Mouse (Mus musculus) midbrain, embryonic 14.5 days (tissue): Measurements from ENCODE around the gene Cyp2d34. TPM values are rescaled to one million over a fixed set of nuclear protein-coding genes. Genes with fewer than 3 reads are reported as not detected.

ENCODE experiments used
- ATAC-seq: fragments of 200-750 bp; cut with Nextera tagmentation; 2 replicates; pipeline ENCODE4 v1.8.0; 2017; ENCODE audit warnings: moderate number of reproducible peaks, moderate library complexity; ENCODE audit not compliant: low FRiP score, low TSS enrichment
- DNase-seq: peaks from one replicate; pipeline ENCODE4 v3.0.0-alpha.2; 2015
- H3K27ac ChIP-seq: fragments of 300-500 bp; sonication (generic); replicated peaks from 2 replicates; pipeline ENCODE4 v1.5.1; 2014; ENCODE audit warnings: mild to moderate bottlenecking, low read depth, low read length, moderate library complexity
- H3K27me3 ChIP-seq: fragments of 300-500 bp; sonication (generic); 2 replicates; pipeline ENCODE4 v1.6.1; 2014; ENCODE audit warnings: low read length, control low read depth, mixed read lengths; ENCODE audit not compliant: control insufficient read depth, insufficient read depth
- H3K36me3 ChIP-seq: fragments of 300-500 bp; sonication (generic); 2 replicates; pipeline ENCODE4 v1.6.1; 2014; ENCODE audit warnings: low read length, control low read depth; ENCODE audit not compliant: control insufficient read depth, insufficient read depth
- H3K4me1 ChIP-seq: fragments of 300-500 bp; sonication (generic); 2 replicates; pipeline ENCODE4 v1.6.1; 2014; ENCODE audit warnings: mild to moderate bottlenecking, antibody characterized with exemption, low read length, control low read depth; ENCODE audit not compliant: control insufficient read depth, insufficient read depth
- H3K4me2 ChIP-seq: fragments of 300-500 bp; sonication (generic); 2 replicates; pipeline ENCODE4 v1.6.1; 2014; ENCODE audit warnings: mild to moderate bottlenecking, low read length, moderate library complexity
- H3K4me3 ChIP-seq: fragments of 300-500 bp; sonication (generic); replicated peaks from 2 replicates; pipeline ENCODE4 v1.5.1; 2014; ENCODE audit warnings: low read depth, low read length
- H3K9ac ChIP-seq: fragments of 300-500 bp; sonication (generic); replicated peaks from 2 replicates; pipeline ENCODE4 v1.6.1; 2014; ENCODE audit warnings: mild to moderate bottlenecking, low read length, moderate library complexity
- H3K9me3 ChIP-seq: fragments of 300-500 bp; sonication (generic); 2 replicates; pipeline ENCODE4 v1.6.1; 2016; ENCODE audit warnings: low read length, control low read depth, mixed read lengths; ENCODE audit not compliant: control insufficient read depth
- WGBS: fragments of 180-500 bp; shearing (Covaris S2); extraction: QIAGEN DNeasy Blood & Tissue Kit; methylation state at CpG from one replicate; pipeline ENCODE4 v1.1.7; 2014; 5-methylcytosine and 5-hydroxymethylcytosine counted together
- polyA plus RNA-seq: library from polyadenylated mRNA; unstranded; fragments of >200 nt; fragmentation: Nextera tagmentation; extraction: Ambion mirVana; gene quantifications from 2 replicates; pipeline ENCODE4 v1.2.1, GENCODE M21; 2014

Gene Cyp2d34
- not detected in 2 replicates for polyA plus RNA-seq

GRCm38 (mm10) chr15:82620531-82621202, at the start of gene Cyp2d34:
Gene Cyp2d34 (minus strand): TSS chr15:82620946.
- H3K36me3 ChIP-seq, result no peaks in the 10 kb centered on the region
- H3K4me3 ChIP-seq, result no peak within 1 kb of the TSS
- 86% methylated on average over 7 of the region's 7 CpGs for WGBS
- no peak within 1 kb of the TSS for H3K4me2 ChIP-seq
- DNase-seq, result no peak
- ATAC-seq, result no peak
- no peaks in the 10 kb centered on the region for H3K4me1 ChIP-seq
- no peak within 1 kb of the TSS for H3K9ac ChIP-seq
- H3K9me3 ChIP-seq, result no peaks in the 10 kb centered on the region
- no peaks in the 10 kb centered on the region for H3K27me3 ChIP-seq
- no peak within 1 kb of the TSS for H3K27ac ChIP-seq

DNA sequence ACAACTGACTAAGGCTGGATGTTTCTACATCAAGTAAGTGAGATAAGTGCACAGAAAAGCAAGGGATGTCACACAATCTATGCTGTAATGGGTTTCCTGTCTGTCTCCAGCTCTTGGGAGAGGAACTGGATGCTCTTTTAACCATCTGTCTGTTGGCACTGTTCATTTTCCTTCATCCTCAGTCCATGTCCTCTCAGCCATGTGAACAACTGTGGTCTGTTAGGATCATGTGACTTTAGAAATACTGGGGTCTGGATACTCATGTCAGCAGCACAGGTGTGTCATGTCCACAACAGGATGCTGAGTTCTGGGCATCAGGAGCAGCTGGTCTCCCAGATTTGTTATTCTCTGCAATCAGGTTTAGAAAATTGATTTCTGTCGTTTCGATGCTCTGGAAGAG, 35.6 kb upstream of the Cyp2d34 start:
- H3K4me1 ChIP-seq, result no peaks in the 10 kb centered on the region
- H3K9ac ChIP-seq, result no peak overlapping the region
- no peaks in the 10 kb centered on the region for H3K36me3 ChIP-seq
- no peak overlapping the region for H3K4me2 ChIP-seq
- H3K27me3 ChIP-seq, result no peaks in the 10 kb centered on the region
- DNase-seq, result no peak
- H3K4me3 ChIP-seq, result no peak overlapping the region
- no peak overlapping the region for H3K27ac ChIP-seq
- H3K9me3 ChIP-seq, result no peaks in the 10 kb centered on the region
- 88% methylated on average over 2 of the region's 2 CpGs for WGBS
- ATAC-seq, result no peak

DNA sequence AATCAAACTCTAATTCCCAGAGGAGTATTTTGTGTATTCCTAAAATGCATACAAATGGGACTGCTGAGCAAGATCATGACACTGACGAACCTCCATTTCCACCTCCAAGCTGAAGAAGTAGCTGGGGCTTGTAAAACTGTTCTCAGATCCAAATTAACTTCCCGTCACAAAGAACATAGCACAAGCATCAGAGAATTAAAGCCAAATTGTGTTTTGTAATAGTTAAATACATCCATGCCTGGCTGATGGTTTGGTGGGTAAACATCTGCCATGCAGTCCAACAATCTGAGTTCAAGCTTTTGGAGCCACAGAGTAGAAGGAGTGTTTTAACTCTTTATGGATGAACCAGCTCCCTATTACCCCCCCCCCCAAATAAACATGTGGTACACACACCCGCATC, 23.6 kb upstream of the Cyp2d34 start:
- 86% methylated on average over 3 of the region's 3 CpGs for WGBS
- no peak overlapping the region for H3K9ac ChIP-seq
- H3K9me3 ChIP-seq, result no peaks in the 10 kb centered on the region
- no peaks in the 10 kb centered on the region for H3K36me3 ChIP-seq
- no peaks in the 10 kb centered on the region for H3K4me1 ChIP-seq
- H3K27me3 ChIP-seq, result no peaks in the 10 kb centered on the region
- no peak overlapping the region for H3K4me2 ChIP-seq
- no peak for DNase-seq
- no peak overlapping the region for H3K27ac ChIP-seq
- no peak overlapping the region for H3K4me3 ChIP-seq
- ATAC-seq, result no peak

GRCm38 (mm10) chr15:82643771-82644170, 23.0 kb upstream of the Cyp2d34 start:
- H3K9ac ChIP-seq, result no peak overlapping the region

DNA sequence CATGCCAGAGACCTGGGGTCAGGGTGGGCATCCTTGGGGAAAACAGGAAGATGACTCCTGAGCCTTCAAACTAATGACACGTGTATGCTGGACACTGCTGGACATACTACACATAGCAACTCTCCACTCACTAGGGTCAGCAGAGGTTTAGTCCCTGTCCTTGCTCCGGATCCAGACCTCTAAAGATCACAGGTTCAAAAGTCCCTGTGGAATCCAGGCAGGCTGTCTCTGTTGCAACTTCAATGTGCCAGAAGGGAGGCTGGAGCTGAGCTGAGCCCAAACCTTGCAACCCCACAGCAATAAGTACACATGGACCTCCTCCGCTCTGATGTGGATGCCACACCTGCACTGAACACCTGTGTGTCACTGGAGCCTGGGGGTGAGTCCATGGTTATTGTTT, 22.0 kb upstream of the Cyp2d34 start:
- WGBS, result 90% methylated on average over 3 of the region's 3 CpGs
- Histone ChIP-seq H3K9me3 (no peaks in the 10 kb centered on the region), H3K4me1 (no peaks in the 10 kb centered on the region), H3K4me2 (no peak overlapping the region), H3K27me3 (no peaks in the 10 kb centered on the region), H3K9ac (no peak overlapping the region), H3K36me3 (no peaks in the 10 kb centered on the region), H3K27ac (no peak overlapping the region), H3K4me3 (no peak overlapping the region)
- DNase-seq (no peak), ATAC-seq (no peak)

More at GRCm38 (mm10) chr15:82643771-82644170, 23.0 kb upstream of the Cyp2d34 start:
- no peak overlapping the region for H3K4me2 ChIP-seq
- no peak overlapping the region for H3K27ac ChIP-seq
- no peaks in the 10 kb centered on the region for H3K9me3 ChIP-seq
- no peak for DNase-seq
- ATAC-seq, result no peak
- no peak overlapping the region for H3K4me3 ChIP-seq
- H3K4me1 ChIP-seq, result no peaks in the 10 kb centered on the region
- WGBS, result 95% methylated on average over 5 of the region's 5 CpGs
- H3K27me3 ChIP-seq, result no peaks in the 10 kb centered on the region
- H3K36me3 ChIP-seq, result no peaks in the 10 kb centered on the region

DNA sequence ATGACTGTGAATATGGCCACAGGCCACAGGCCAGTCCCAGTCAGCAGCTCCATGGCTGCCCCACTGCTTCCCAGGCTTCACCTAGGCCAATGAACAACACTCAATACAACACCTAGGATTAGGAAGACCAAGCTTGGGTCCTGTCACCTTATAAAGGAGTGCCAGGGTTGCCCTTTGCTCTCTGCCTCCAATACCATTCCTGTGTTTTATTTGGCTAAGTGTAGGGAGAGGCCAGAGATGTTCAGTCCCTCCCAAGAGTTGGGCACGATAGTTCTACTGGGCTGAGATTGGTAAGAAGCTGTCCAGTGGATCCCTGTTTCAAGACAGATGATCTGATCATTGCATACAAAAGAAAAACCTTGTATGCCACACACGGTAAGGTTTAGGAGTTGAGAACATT, 21.2 kb upstream of the Cyp2d34 start:
- Histone ChIP-seq H3K9ac (no peak overlapping the region), H3K4me1 (no peaks in the 10 kb centered on the region), H3K36me3 (no peaks in the 10 kb centered on the region), H3K27ac (no peak overlapping the region), H3K9me3 (no peaks in the 10 kb centered on the region), H3K4me2 (no peak overlapping the region), H3K27me3 (no peaks in the 10 kb centered on the region), H3K4me3 (no peak overlapping the region)
- ATAC-seq (no peak), DNase-seq (no peak)
- WGBS, result 83% methylated on average over 2 of the region's 2 CpGs

- no peak overlapping the region for H3K27ac ChIP-seq
- ATAC-seq (no peak), DNase-seq (no peak)
- H3K27me3 ChIP-seq, result no peaks in the 10 kb centered on the region
- no peak overlapping the region for H3K9ac ChIP-seq
- H3K36me3 ChIP-seq, result no peaks in the 10 kb centered on the region
- WGBS, result 83% methylated on average over 5 of the region's 5 CpGs
- no peak overlapping the region for H3K4me2 ChIP-seq
- no peaks in the 10 kb centered on the region for H3K9me3 ChIP-seq
- no peak overlapping the region for H3K4me3 ChIP-seq
- H3K4me1 ChIP-seq, result no peaks in the 10 kb centered on the region
Observed at GRCm38 (mm10) chr15:82641390-82641789, 20.6 kb upstream of the Cyp2d34 start.

- Histone ChIP-seq H3K27me3 (no peaks in the 10 kb centered on the region), H3K4me3 (no peak overlapping the region), H3K27ac (no peak overlapping the region), H3K4me2 (no peak overlapping the region), H3K36me3 (no peaks in the 10 kb centered on the region), H3K4me1 (no peaks in the 10 kb centered on the region), H3K9ac (no peak overlapping the region), H3K9me3 (no peaks in the 10 kb centered on the region)
- DNase-seq, result no peak
- ATAC-seq, result no peak
- 88% methylated on average over 7 of the region's 7 CpGs for WGBS
Observed at GRCm38 (mm10) chr15:82640201-82640600, 19.5 kb upstream of the Cyp2d34 start.
